Mouse (Mus musculus): ENCODE results near the gene Pygm. TPM values are rescaled to one million over a fixed set of nuclear protein-coding genes. Genes with fewer than 3 reads are reported as not detected.

Pygm gene
- polyA plus RNA-seq, 1 experiment from 2014 or later = 9.3 TPM

DNA sequence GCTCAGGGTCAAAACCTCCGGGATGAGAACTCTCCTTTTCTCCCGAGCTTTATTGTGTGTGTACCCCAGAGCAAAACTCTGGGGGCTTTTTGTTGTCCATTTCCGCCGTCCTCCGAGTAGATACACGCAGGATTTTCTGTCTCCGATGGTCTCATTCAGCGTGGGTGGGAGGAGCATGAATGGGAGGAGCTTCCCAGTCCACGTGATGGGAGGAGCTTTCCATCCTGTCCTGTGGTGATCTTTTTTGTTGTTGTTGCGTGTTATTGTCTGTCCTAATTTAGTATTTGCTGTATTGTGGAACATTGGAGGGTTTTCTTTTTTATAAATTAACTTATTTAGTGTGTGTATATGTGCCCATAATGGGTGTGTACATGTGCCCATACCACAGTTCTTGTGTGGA, 21.2 kb downstream of the Pygm start:
- Histone ChIP-seq H3K27ac (ENCODE audit: low read length) (no peak overlapping the region), H3K4me1 (ENCODE audit: control insufficient read depth, insufficient read depth, low read length) (peaks cover 16% of the 10 kb centered on the region), H3K9me3 (ENCODE audit: control insufficient read depth, low read depth, low read length) (no peaks in the 10 kb centered on the region), H3K4me3 (ENCODE audit: low read depth, low read length) (no peak overlapping the region), H3K36me3 (ENCODE audit: control insufficient read depth, insufficient read depth, low read length) (no peaks in the 10 kb centered on the region), H3K4me2 (replicated peaks; ENCODE audit: low read depth, low read length) (no peak overlapping the region), H3K9ac (replicated peaks; ENCODE audit: low read depth, low read length) (no peak overlapping the region), H3K27me3 (ENCODE audit: control insufficient read depth, insufficient read depth, low read length) (no peaks in the 10 kb centered on the region)
- 77% methylated on average over 10 of the region's 10 CpGs for WGBS
- ATAC-seq (ENCODE audit: insufficient number of reproducible peaks, insufficient read depth, low FRiP score, low read depth) = no peak

DNA sequence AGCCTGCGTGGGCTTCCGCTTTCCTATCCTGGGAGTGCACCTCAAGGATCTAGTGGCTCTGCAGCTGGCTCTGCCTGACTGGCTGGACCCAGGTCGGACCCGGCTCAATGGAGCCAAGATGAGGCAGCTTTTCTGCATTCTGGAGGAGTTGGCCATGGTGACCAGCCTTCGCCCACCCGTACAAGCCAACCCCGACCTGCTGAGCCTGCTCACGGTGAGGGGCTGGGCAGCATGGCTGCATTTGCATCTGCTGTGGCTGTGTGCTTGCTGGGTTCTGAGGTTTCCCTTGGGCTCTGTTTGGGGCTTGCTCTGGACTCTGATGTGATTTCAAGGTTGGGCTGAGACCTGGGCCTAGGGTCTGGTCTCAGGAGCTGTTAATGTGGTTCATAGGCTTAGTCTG, 22.9 kb downstream of the Pygm start:
- H3K9me3 ChIP-seq (ENCODE audit: control insufficient read depth, low read depth, low read length) = no peaks in the 10 kb centered on the region
- no peak for ATAC-seq (ENCODE audit: insufficient number of reproducible peaks, insufficient read depth, low FRiP score, low read depth)
- H3K4me3 ChIP-seq (ENCODE audit: low read depth, low read length) = no peak overlapping the region
- H3K27me3 ChIP-seq (ENCODE audit: control insufficient read depth, insufficient read depth, low read length) = no peaks in the 10 kb centered on the region
- peaks cover under 1% of the 10 kb centered on the region; the same call in 1 of the 2 replicates for H3K4me1 ChIP-seq (ENCODE audit: control insufficient read depth, insufficient read depth, low read length)
- no peak overlapping the region for H3K4me2 ChIP-seq (replicated peaks; ENCODE audit: low read depth, low read length)
- no peaks in the 10 kb centered on the region for H3K36me3 ChIP-seq (ENCODE audit: control insufficient read depth, insufficient read depth, low read length)
- H3K27ac ChIP-seq (ENCODE audit: low read length) = no peak overlapping the region
- 80% methylated on average over 8 of the region's 8 CpGs for WGBS
- H3K9ac ChIP-seq (replicated peaks; ENCODE audit: low read depth, low read length) = no peak overlapping the region

DNA sequence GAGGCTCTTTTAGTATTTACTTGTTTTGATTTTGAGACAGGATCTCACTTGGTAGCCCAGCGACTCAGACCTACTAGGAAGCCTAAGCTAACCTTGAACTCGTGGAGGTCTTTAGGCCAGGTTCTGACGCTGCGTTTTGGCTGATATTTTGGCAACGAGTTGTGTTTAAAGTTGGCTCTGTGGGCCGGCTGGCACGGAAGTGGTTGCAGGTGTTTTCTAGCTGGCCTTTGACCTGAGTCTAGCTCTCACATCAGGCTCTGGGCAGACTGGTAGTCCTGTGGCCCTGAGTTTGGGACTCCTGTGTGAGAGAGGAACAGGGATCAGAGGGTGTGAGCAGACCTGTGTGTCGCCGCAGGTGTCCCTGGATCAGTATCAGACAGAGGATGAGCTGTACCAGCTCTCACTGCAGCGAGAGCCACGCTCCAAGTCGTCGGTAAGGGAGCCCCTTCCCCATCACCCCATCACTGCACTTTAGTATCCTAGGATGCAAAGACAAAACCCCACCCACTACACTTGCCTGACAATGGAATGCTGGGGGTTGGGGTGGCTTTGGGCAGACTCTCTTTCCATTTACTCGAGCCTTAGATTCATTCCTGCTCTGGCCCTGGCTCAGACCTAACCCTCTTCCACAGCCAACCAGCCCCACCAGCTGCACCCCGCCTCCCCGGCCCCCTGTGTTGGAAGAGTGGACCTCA, 23.8 kb downstream of the Pygm start:
- no peaks in the 10 kb centered on the region for H3K4me1 ChIP-seq (ENCODE audit: control insufficient read depth, insufficient read depth, low read length)
- WGBS = 57% methylated on average over 16 of the region's 16 CpGs
- no peak for ATAC-seq (ENCODE audit: insufficient number of reproducible peaks, insufficient read depth, low FRiP score, low read depth)
- no peak overlapping the region for H3K9ac ChIP-seq (replicated peaks; ENCODE audit: low read depth, low read length)
- H3K4me2 ChIP-seq (replicated peaks; ENCODE audit: low read depth, low read length) = no peak overlapping the region
- H3K36me3 ChIP-seq (ENCODE audit: control insufficient read depth, insufficient read depth, low read length) = no peaks in the 10 kb centered on the region
- H3K27me3 ChIP-seq (ENCODE audit: control insufficient read depth, insufficient read depth, low read length) = no peaks in the 10 kb centered on the region
- no peak overlapping the region for H3K27ac ChIP-seq (ENCODE audit: low read length)
- no peak overlapping the region for H3K4me3 ChIP-seq (ENCODE audit: low read depth, low read length)
- no peaks in the 10 kb centered on the region for H3K9me3 ChIP-seq (ENCODE audit: control insufficient read depth, low read depth, low read length)

DNA sequence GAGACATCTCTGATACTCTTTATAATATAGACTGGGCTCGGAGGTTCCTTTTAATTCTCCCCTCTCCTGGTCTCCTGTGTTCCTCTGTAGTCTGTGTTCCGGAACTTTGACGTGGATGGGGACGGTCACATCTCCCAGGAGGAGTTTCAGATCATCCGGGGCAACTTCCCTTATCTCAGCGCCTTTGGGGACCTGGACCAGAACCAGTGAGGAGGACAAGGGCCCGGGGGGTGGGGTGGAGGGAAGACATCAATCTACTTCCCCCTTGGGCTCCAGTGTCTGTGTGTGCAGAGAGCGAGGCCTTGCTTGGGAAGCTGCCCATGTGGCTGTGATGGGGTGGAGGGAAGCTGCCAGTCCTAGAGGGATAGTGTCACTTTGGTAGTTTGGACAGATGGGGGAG, 24.6 kb downstream of the Pygm start:
- H3K9me3 ChIP-seq (ENCODE audit: control insufficient read depth, low read depth, low read length) = no peaks in the 10 kb centered on the region
- no peaks in the 10 kb centered on the region for H3K36me3 ChIP-seq (ENCODE audit: control insufficient read depth, insufficient read depth, low read length)
- 86% methylated on average over 8 of the region's 8 CpGs for WGBS
- H3K27ac ChIP-seq (ENCODE audit: low read length) = no peak overlapping the region
- no peak for ATAC-seq (ENCODE audit: insufficient number of reproducible peaks, insufficient read depth, low FRiP score, low read depth)
- no peak overlapping the region for H3K4me2 ChIP-seq (replicated peaks; ENCODE audit: low read depth, low read length)
- H3K27me3 ChIP-seq (ENCODE audit: control insufficient read depth, insufficient read depth, low read length) = no peaks in the 10 kb centered on the region
- H3K4me1 ChIP-seq (ENCODE audit: control insufficient read depth, insufficient read depth, low read length) = no peaks in the 10 kb centered on the region
- no peak overlapping the region for H3K4me3 ChIP-seq (ENCODE audit: low read depth, low read length)
- H3K9ac ChIP-seq (replicated peaks; ENCODE audit: low read depth, low read length) = no peak overlapping the region

DNA sequence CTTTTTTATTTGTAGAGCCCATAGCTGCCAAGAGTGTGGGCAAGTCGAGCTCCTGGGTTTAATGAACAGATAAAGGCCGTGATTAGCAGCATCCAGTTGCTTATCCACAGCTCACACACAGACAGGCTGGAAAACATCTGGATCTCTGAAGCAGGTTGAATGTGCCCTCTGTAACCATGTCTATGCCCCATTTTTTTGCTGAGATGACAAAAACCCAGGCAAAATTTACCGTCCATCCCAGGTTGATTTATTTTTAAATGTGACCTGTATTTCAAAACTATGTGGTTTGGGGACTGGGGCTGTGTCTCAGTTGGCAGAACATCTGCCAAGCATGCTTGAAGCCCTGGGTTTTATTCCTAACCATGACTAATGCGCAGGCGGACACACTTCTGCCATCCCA, 25.0 kb downstream of the Pygm start:
- ATAC-seq (ENCODE audit: insufficient number of reproducible peaks, insufficient read depth, low FRiP score, low read depth) = no peak
- WGBS = 77% methylated on average over 5 of the region's 5 CpGs
- H3K9me3 ChIP-seq (ENCODE audit: control insufficient read depth, low read depth, low read length) = no peaks in the 10 kb centered on the region
- H3K4me3 ChIP-seq (ENCODE audit: low read depth, low read length) = no peak overlapping the region
- H3K9ac ChIP-seq (replicated peaks; ENCODE audit: low read depth, low read length) = no peak overlapping the region
- no peaks in the 10 kb centered on the region for H3K4me1 ChIP-seq (ENCODE audit: control insufficient read depth, insufficient read depth, low read length)
- no peaks in the 10 kb centered on the region for H3K27me3 ChIP-seq (ENCODE audit: control insufficient read depth, insufficient read depth, low read length)
- no peak overlapping the region for H3K27ac ChIP-seq (ENCODE audit: low read length)
- H3K4me2 ChIP-seq (replicated peaks; ENCODE audit: low read depth, low read length) = no peak overlapping the region
- H3K36me3 ChIP-seq (ENCODE audit: control insufficient read depth, insufficient read depth, low read length) = no peaks in the 10 kb centered on the region

DNA sequence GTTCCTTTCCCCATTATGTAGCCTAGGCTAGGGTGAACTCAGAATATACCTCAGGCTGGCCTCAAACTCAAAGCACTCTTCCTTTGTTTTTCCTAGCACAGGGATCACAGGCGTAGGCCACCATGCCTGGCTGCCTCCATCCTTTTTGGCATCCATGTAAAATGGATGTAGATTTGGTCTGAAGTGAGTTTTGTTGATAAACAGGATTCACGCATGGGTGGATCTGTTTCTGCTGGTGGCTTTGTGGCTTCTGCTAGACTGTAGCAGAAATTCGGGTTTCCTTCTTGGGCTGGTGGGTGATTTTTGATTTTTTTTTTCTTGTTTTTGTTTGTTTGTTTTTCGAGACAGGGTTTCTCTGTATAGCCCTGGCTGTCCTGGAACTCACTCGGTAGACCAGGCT, 25.7 kb downstream of the Pygm start:
- WGBS = 83% methylated on average over 5 of the region's 5 CpGs
- no peak for ATAC-seq (ENCODE audit: insufficient number of reproducible peaks, insufficient read depth, low FRiP score, low read depth)
- Histone ChIP-seq H3K9me3 (ENCODE audit: control insufficient read depth, low read depth, low read length) (no peaks in the 10 kb centered on the region), H3K4me2 (replicated peaks; ENCODE audit: low read depth, low read length) (no peak overlapping the region), H3K4me3 (ENCODE audit: low read depth, low read length) (no peak overlapping the region), H3K27ac (ENCODE audit: low read length) (no peak overlapping the region), H3K9ac (replicated peaks; ENCODE audit: low read depth, low read length) (no peak overlapping the region), H3K4me1 (ENCODE audit: control insufficient read depth, insufficient read depth, low read length) (no peaks in the 10 kb centered on the region), H3K36me3 (ENCODE audit: control insufficient read depth, insufficient read depth, low read length) (no peaks in the 10 kb centered on the region), H3K27me3 (ENCODE audit: control insufficient read depth, insufficient read depth, low read length) (no peaks in the 10 kb centered on the region)

DNA sequence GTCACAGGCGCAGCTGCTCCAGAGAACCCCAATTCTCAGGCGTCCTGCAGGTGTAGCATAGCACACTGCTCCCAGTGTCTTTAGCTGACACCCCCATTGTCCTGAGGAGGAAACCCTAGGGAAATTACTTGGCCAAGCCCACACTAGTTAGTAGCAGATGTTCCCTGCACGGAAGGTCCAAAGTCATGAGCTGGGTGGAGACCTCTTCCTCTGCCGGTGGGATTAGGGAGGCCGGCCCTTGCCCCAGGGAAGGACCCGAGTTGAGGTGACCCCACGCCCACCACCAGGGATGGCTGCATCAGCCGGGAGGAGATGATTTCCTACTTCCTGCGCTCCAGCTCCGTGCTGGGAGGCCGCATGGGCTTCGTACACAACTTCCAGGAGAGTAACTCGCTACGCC, 28.6 kb downstream of the Pygm start:
- Histone ChIP-seq H3K27ac (ENCODE audit: low read length) (no peak overlapping the region), H3K4me1 (ENCODE audit: control insufficient read depth, insufficient read depth, low read length) (no peaks in the 10 kb centered on the region), H3K9me3 (ENCODE audit: control insufficient read depth, low read depth, low read length) (no peaks in the 10 kb centered on the region), H3K4me2 (replicated peaks; ENCODE audit: low read depth, low read length) (no peak overlapping the region), H3K36me3 (ENCODE audit: control insufficient read depth, insufficient read depth, low read length) (no peaks in the 10 kb centered on the region), H3K9ac (replicated peaks; ENCODE audit: low read depth, low read length) (no peak overlapping the region), H3K27me3 (ENCODE audit: control insufficient read depth, insufficient read depth, low read length) (0 out of 2 replicates have a peak, but pooled peaks cover 4% of the 10 kb centered on the region), H3K4me3 (ENCODE audit: low read depth, low read length) (no peak overlapping the region)
- WGBS = 58% methylated on average over 14 of the region's 14 CpGs
- no peak for ATAC-seq (ENCODE audit: insufficient number of reproducible peaks, insufficient read depth, low FRiP score, low read depth)

DNA sequence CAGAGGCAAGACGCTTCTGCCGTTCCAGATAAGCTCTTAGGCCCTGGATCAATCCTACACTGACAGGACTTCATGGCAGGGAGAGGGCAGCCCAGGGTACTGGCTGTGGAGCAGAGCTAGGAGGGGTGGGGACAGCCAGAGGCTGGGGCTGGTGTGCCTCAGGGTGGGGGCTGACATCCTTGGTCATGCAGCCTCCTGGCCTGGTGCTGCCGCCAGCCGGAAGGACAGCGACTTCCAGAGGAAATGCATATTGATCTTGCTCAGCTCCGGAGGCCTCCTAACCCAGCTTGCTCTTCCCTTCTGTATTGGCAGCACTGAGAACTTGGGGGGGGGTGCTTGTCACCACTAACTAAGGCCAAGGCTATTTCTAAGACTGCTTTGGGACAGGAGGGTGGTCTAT, 31.3 kb downstream of the Pygm start:
- Histone ChIP-seq H3K4me1 (ENCODE audit: control insufficient read depth, insufficient read depth, low read length) (0 out of 2 replicates have a peak, but pooled peaks cover 3% of the 10 kb centered on the region), H3K9ac (replicated peaks; ENCODE audit: low read depth, low read length) (no peak overlapping the region), H3K9me3 (ENCODE audit: control insufficient read depth, low read depth, low read length) (no peaks in the 10 kb centered on the region), H3K27ac (ENCODE audit: low read length) (no peak overlapping the region), H3K4me3 (ENCODE audit: low read depth, low read length) (no peak overlapping the region), H3K27me3 (ENCODE audit: control insufficient read depth, insufficient read depth, low read length) (peaks cover 23% of the 10 kb centered on the region; the same call in 1 of the 2 replicates), H3K4me2 (replicated peaks; ENCODE audit: low read depth, low read length) (no peak overlapping the region), H3K36me3 (ENCODE audit: control insufficient read depth, insufficient read depth, low read length) (no peaks in the 10 kb centered on the region)
- 38% methylated on average over 6 of the region's 6 CpGs for WGBS
- ATAC-seq (ENCODE audit: insufficient number of reproducible peaks, insufficient read depth, low FRiP score, low read depth) = no peak

Measured in stomach, embryonic 14.5 days (tissue).